Mouse (Mus musculus): Measurements from ENCODE around the gene Rbm20.

Rbm20 gene

GRCm38 (mm10) chr19:53848272-53848995, 171.3 kb downstream of the Rbm20 start:
- DNase-seq (ENCODE audit: extremely low read depth, low read depth), result no peak

GRCm38 (mm10) chr19:53850166-53850922, 173.2 kb downstream of the Rbm20 start:
- no peak for DNase-seq (ENCODE audit: extremely low read depth, low read depth)

DNA sequence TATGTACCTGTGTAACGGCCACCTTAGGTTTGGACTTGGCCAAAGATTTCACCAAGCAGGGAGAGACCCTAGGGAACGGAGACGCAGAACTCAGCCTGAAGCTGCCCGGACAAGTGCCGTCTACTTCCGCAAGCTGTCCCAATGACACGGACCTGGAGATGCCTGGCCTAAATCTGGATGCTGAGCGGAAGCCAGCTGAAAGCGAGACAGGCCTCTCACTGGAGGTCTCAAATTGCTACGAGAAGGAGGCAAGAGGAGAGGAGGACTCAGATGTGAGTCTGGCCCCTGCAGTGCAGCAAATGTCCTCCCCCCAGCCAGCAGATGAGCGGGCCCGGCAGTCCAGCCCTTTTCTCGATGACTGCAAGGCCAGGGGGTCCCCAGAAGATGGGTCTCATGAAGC, 174.2 kb downstream of the Rbm20 start:
- DNase-seq (ENCODE audit: extremely low read depth, low read depth), result no peak

DNA sequence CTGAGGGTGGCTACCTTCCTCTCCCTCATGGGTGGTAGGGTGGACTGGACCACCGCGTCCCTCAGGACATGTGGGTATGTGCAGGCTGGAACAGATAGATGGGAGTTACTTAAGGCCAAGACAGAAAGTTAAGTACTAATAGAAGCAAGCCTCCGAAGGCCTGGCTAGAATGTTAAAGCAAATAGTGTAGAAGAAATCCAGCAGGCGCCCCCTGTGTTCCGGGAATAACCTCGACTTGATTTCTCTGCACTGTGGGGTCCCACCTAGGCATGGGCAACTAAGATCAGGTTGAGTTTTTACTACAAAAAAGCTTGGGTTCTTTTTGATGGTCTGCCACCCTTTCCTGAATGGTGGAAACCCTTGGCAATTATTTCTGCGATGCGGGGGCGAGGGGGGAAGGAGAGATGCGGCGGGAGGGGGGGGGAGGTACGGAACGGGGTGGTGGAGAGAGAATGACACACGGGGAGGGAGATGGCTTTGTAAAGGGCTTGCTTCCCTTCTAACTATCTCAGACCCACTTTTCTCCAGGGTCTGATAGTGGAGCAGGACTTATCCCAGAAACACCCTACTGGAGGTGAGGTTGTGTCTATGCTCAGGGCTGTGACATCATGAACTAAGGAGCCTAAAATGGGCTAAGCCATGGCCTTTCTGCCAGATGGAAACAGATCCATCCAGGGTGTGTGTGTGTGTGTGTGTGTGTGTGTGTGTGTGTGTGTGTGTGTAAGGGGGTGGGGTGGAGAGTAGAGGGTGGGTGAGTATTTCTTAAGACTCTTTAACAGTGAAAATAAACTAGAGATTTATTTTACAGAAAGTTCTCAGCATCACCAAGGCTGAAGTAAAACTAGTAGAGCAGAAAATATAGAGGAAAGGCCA, 175.0 kb downstream of the Rbm20 start:
- DNase-seq (ENCODE audit: extremely low read depth, low read depth), result no peak

GRCm38 (mm10) chr19:53852699-53853451, 175.8 kb downstream of the Rbm20 start:
- no peak for DNase-seq (ENCODE audit: extremely low read depth, low read depth)

DNA sequence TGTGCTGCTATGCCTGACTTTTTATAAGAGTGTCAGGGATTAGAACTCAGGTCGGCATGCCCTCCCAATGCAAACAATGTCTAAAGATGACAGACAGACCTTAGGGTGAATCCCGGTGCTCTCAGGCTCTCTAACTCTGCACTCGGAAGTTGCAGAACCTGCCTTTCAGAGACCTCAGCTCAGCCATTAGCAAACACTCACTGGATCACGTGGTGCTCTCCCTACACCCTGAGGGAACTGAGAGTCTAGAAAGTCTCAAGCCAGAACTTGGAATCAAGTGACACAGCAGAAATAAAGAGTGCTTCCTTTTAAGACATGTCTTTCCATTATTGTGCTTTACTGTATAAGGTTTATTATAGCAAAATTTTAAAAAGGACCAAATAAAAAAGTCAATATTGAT, 177.9 kb downstream of the Rbm20 start:
- DNase-seq (ENCODE audit: extremely low read depth, low read depth), result no peak

DNA sequence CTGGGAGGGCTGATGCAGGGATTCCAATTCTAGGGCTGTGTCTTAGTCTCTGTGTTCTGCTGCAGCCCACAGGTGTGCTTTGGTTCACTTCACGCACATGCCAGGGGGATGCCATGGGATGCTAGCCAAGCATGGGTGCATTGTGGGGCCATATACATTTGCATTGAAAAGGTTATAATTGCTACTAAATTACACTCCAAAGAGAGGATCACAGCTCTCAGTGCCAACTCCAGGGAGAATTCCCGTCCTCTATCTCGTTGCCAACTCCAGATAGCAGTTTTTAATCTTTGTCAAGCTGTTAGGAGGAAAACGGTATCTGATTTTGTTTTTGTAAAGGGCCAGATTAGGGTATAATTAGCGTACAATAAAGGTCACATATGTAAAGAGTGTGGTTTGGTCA, 178.7 kb downstream of the Rbm20 start:
- DNase-seq (ENCODE audit: extremely low read depth, low read depth), result no peak

DNA sequence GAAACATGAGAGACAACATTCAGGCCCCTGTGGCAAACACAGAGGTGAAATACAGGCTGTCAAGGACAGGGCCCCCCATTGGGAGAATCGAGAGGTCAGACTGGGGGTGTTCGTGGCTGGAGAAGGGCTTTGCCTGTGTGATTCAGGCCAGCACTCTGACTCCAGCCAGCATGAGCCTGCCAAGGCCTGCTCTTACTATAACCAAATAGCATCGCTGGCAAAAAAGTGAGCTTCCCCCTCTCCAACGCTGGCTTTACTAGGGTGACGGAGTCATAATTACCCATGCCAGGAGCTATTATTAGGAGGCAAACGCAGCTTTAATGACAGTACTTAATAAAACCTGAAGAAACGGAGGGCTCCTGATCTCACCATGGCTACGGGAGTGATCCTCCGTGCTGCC, 179.7 kb downstream of the Rbm20 start:
- no peak for DNase-seq (ENCODE audit: extremely low read depth, low read depth)

DNA sequence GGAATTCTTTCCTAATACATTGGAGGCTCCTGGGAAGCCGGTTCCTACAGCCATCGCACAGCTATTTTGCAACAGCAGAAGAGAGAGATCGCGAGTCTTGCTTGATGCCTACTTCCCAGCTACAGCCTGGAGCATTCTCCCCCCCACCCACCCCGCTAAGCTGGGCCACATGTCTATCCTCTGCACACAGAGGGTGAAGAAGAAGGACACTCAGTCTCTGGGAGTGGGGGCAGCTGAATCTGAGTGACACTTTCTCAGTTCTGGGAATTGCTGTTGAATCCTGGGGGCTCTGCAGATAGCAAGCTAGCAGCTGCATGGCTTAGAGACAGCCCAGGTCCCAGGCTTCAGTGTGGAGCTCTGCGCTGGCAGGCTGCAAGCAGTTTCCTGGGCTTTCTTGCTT, 180.9 kb downstream of the Rbm20 start:
- DNase-seq (ENCODE audit: extremely low read depth, low read depth), result no peak

- DNase-seq (ENCODE audit: extremely low read depth, low read depth), result no peak
These were observed 182.0 kb downstream of the Rbm20 start for GRCm38 (mm10) chr19:53859149-53859548.

GRCm38 (mm10) chr19:53859593-53859992, 182.5 kb downstream of the Rbm20 start:
- no peak for DNase-seq (ENCODE audit: extremely low read depth, low read depth)

- DNase-seq (ENCODE audit: extremely low read depth, low read depth), result no peak
These were observed 184.2 kb downstream of the Rbm20 start for GRCm38 (mm10) chr19:53861346-53861745.

GRCm38 (mm10) chr19:53862573-53863246, 185.6 kb downstream of the Rbm20 start:
- no peak for DNase-seq (ENCODE audit: extremely low read depth, low read depth)

DNA sequence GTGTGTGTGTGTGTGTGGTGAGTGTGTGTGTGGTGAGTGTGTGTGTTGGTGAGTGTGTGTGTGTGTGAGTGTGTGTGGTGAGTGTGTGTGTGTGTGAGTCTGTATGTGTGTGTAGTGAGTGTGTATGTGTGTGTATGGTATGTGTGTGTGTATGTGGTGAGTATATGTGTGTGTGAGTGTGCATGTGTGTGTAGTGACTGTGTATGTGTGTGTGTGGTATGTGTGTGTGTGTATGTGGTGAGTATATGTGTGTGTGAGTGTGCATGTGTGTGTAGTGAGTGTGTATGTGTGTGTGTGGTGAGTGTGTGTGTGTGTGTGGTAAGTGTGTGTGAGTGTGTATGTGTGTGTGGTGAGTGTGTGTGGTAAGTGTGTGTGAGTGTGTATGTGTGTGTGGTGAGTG, 190.1 kb downstream of the Rbm20 start:
- no peak for DNase-seq (ENCODE audit: extremely low read depth, low read depth)

DNA sequence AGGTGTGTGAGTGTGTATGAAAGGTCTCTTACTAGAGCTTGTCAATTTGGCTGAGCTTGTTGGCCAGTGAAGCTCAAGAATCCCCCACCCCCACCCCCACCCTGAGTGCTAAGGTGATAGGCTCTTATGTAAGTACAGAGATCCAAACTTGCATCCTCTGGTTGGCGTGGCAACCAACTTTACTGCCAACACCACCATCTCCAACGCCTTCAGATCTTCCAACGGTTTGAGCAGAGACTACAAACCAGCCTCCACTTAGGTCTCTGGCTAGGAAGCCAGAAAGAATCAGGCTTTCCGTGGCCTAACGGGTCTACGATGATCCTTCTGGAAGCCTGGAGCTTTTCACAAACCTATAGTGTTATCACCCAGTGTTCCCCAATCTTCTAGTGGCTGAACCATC, 191.0 kb downstream of the Rbm20 start:
- no peak for DNase-seq (ENCODE audit: extremely low read depth, low read depth)

- no peak for DNase-seq (ENCODE audit: extremely low read depth, low read depth)
These were observed 191.7 kb downstream of the Rbm20 start for GRCm38 (mm10) chr19:53868796-53869195.

GRCm38 (mm10) chr19:53869427-53870385, 192.6 kb downstream of the Rbm20 start:
- peak; percentile 75 for DNase-seq (ENCODE audit: extremely low read depth, low read depth)

- DNase-seq (ENCODE audit: extremely low read depth, low read depth), result no peak
These were observed 193.5 kb downstream of the Rbm20 start for GRCm38 (mm10) chr19:53870568-53870967.

GRCm38 (mm10) chr19:53871502-53871901, 194.4 kb downstream of the Rbm20 start:
- no peak for DNase-seq (ENCODE audit: extremely low read depth, low read depth)
